Mouse (Mus musculus) G1E (cell line): Measurements from ENCODE around the gene Lef1. TPM values are rescaled to one million over a fixed set of nuclear protein-coding genes. Genes with fewer than 3 reads are reported as not detected.

ENCODE experiments used
- ATAC-seq: 2 replicates; pipeline ENCODE4 v1.8.0; 2016; ENCODE audit warnings: mild to moderate bottlenecking; ENCODE audit not compliant: insufficient number of reproducible peaks, poor library complexity, low FRiP score, severe bottlenecking; ENCODE audit errors: extremely low read depth
- DNase-seq: peaks from one replicate; pipeline ENCODE4 v3.0.0; 2012; ENCODE audit warnings: low spot score
- H3K27me3 ChIP-seq: 2 replicates; pipeline ENCODE4 v1.6.1; 2012; ENCODE audit warnings: mild to moderate bottlenecking, low read length, inconsistent platforms; ENCODE audit not compliant: insufficient read depth
- H3K36me3 ChIP-seq: replicated peaks from 2 replicates; pipeline ENCODE3; 2012; ENCODE audit warnings: mild to moderate bottlenecking, inconsistent platforms
- H3K4me1 ChIP-seq: 2 replicates; pipeline ENCODE4 v1.6.1; 2012; ENCODE audit warnings: low read depth, low read length, inconsistent platforms, mixed read lengths; ENCODE audit not compliant: insufficient read depth
- H3K4me3 ChIP-seq: 2 replicates; pipeline ENCODE4 v1.5.1; 2012; ENCODE audit warnings: low read depth, mild to moderate bottlenecking, inconsistent platforms, low read length, moderate library complexity, mixed read lengths
- H3K9me3 ChIP-seq: replicated peaks from 2 replicates; pipeline ENCODE4 v1.6.1; 2012; ENCODE audit warnings: inconsistent platforms
- CTCF ChIP-seq: IDR thresholded peaks from 2 replicates; pipeline ENCODE4 v1.5.1; 2012; ENCODE audit warnings: low read depth, low read length, inconsistent platforms, mixed read lengths
- GATA1 ChIP-seq: IDR thresholded peaks from 2 replicates; pipeline ENCODE4 v1.6.1; 2012; ENCODE audit warnings: borderline replicate concordance, low read length, inconsistent platforms, mixed read lengths
- GATA2 ChIP-seq: IDR thresholded peaks from 2 replicates; pipeline ENCODE4 v1.6.1; 2012; ENCODE audit warnings: low read depth, low read length, inconsistent platforms, borderline replicate concordance
- POLR2AphosphoS5 ChIP-seq: IDR thresholded peaks from 2 replicates; pipeline ENCODE4 v1.6.1; 2012; ENCODE audit warnings: low read depth, low read length, inconsistent platforms; ENCODE audit not compliant: insufficient replicate concordance
- TAL1 ChIP-seq: conservative IDR thresholded peaks from 2 replicates; pipeline ENCODE4 v1.6.1; 2012; ENCODE audit warnings: low read depth, low read length, inconsistent platforms, mixed read lengths
- polyA plus RNA-seq: library from polyadenylated mRNA; stranded (reverse); fragments of >175 nt; gene quantifications from 2 replicates; pipeline ENCODE4 v1.2.3, GENCODE M21; 2012
- total RNA-seq, 2 experiments: library from RNA; stranded (forward) in 1 of 2; stranded (reverse) in 1 of 2; fragments of 200-1000 nt in 1 of 2; fragments of >200 nt in 1 of 2; fragmentation: Nextera tagmentation in 1 of 2; gene quantifications; 2 replicates each; pipeline ENCODE4 v1.2.3; 2014 to 2017

Lef1 gene
- total and polyA plus RNA-seq, 3 experiments: 0.11 TPM; not detected in 2

GRCm38 (mm10) chr3:131111151-131111850, 1.0 kb downstream of the Lef1 start:
- TF ChIP-seq POLR2AphosphoS5: no peak
- TF ChIP-seq GATA1: no peak
- TF ChIP-seq TAL1: no peak
- TF ChIP-seq CTCF: no peak
- no peak for TF ChIP-seq GATA2
- Histone ChIP-seq H3K4me1 (no peaks in the 10 kb centered on the region), H3K4me3 (peak overlapping the region; percentile 20; the same call in 1 of the 2 replicates), H3K36me3 (no peaks in the 10 kb centered on the region), H3K27me3 (no peaks in the 10 kb centered on the region), H3K9me3 (peaks cover 71% of the 10 kb centered on the region)
- DNase-seq (no peak), ATAC-seq (no peak)

- no peaks in the 10 kb centered on the region for H3K27me3 ChIP-seq
- H3K4me3 ChIP-seq: no peak overlapping the region; the same call in 1 of the 2 replicates
- H3K9me3 ChIP-seq: peaks cover 67% of the 10 kb centered on the region
- ATAC-seq: no peak
- TF ChIP-seq POLR2AphosphoS5 (no peak), TAL1 (no peak), GATA2 (no peak)
- no peaks in the 10 kb centered on the region for H3K4me1 ChIP-seq
- H3K36me3 ChIP-seq: no peaks in the 10 kb centered on the region
- DNase-seq: no peak
Measured at GRCm38 (mm10) chr3:131111851-131112572, 1.7 kb downstream of the Lef1 start.

GRCm38 (mm10) chr3:131112573-131112955, 2.3 kb downstream of the Lef1 start:
- no peaks in the 10 kb centered on the region for H3K27me3 ChIP-seq
- no peak overlapping the region for H3K4me3 ChIP-seq

GRCm38 (mm10) chr3:131113029-131113428, 2.8 kb downstream of the Lef1 start:
- H3K27me3 ChIP-seq: no peaks in the 10 kb centered on the region
- ATAC-seq: no peak
- no peak for DNase-seq

More at GRCm38 (mm10) chr3:131112573-131112955, 2.3 kb downstream of the Lef1 start:
- no peaks in the 10 kb centered on the region for H3K4me1 ChIP-seq
- H3K9me3 ChIP-seq: peaks cover 64% of the 10 kb centered on the region
- DNase-seq: no peak
- TF ChIP-seq GATA1 (no peak), CTCF (no peak), TAL1 (no peak), POLR2AphosphoS5 (no peak), GATA2 (no peak)
- no peaks in the 10 kb centered on the region for H3K36me3 ChIP-seq
- ATAC-seq: no peak

GRCm38 (mm10) chr3:131116116-131116515, 5.8 kb downstream of the Lef1 start:
- H3K9me3 ChIP-seq: peaks cover 62% of the 10 kb centered on the region
- no peak overlapping the region for H3K4me3 ChIP-seq
- no peaks in the 10 kb centered on the region for H3K27me3 ChIP-seq
- H3K4me1 ChIP-seq: no peaks in the 10 kb centered on the region
- DNase-seq: no peak
- no peak for ATAC-seq
- H3K36me3 ChIP-seq: no peaks in the 10 kb centered on the region
- TF ChIP-seq CTCF: no peak
- TF ChIP-seq POLR2AphosphoS5: no peak
- TF ChIP-seq TAL1: no peak
- TF ChIP-seq GATA2: no peak
- TF ChIP-seq GATA1: no peak

More at GRCm38 (mm10) chr3:131113029-131113428, 2.8 kb downstream of the Lef1 start:
- no peaks in the 10 kb centered on the region for H3K4me1 ChIP-seq
- no peak overlapping the region for H3K4me3 ChIP-seq
- no peak for TF ChIP-seq CTCF
- H3K36me3 ChIP-seq: no peaks in the 10 kb centered on the region
- H3K9me3 ChIP-seq: peaks cover 63% of the 10 kb centered on the region

GRCm38 (mm10) chr3:131117352-131117751, 7.1 kb downstream of the Lef1 start:
- no peak for TF ChIP-seq GATA2
- no peak for TF ChIP-seq POLR2AphosphoS5
- TF ChIP-seq GATA1: no peak
- no peak for TF ChIP-seq CTCF
- no peak for TF ChIP-seq TAL1
- Histone ChIP-seq H3K4me1 (no peaks in the 10 kb centered on the region), H3K27me3 (no peaks in the 10 kb centered on the region), H3K36me3 (no peaks in the 10 kb centered on the region), H3K4me3 (no peak overlapping the region), H3K9me3 (peaks cover 60% of the 10 kb centered on the region)
- ATAC-seq: no peak
- DNase-seq: no peak
